Mouse (Mus musculus) spleen, postnatal 10 days (tissue): Measurements from ENCODE around the gene Ube2h.

Experiments used
- DNase-seq, 2 experiments: peaks; one replicate each; pipeline ENCODE4 v3.0.0; 2021 to 2022; ENCODE audit warnings: low spot score in 2 of 2

Gene Ube2h

GRCm38 (mm10) chr6:30299683-30300082 is 4.7 kb downstream of the Ube2h start:
- no peak for DNase-seq

GRCm38 (mm10) chr6:30299116-30299515 is 5.2 kb downstream of the Ube2h start:
- no peak for DNase-seq

- no peak for DNase-seq
Observed at GRCm38 (mm10) chr6:30292579-30292978, 11.8 kb downstream of the Ube2h start.

GRCm38 (mm10) chr6:30287958-30288357 is 16.4 kb downstream of the Ube2h start:
- DNase-seq: peak in 1 of 2 experiments; percentile 46

GRCm38 (mm10) chr6:30286642-30287041 is 17.7 kb downstream of the Ube2h start:
- no peak for DNase-seq

- no peak for DNase-seq
Observed at GRCm38 (mm10) chr6:30284177-30284576, 20.2 kb downstream of the Ube2h start.

GRCm38 (mm10) chr6:30282361-30282760 is 22.0 kb downstream of the Ube2h start:
- DNase-seq: no peak

GRCm38 (mm10) chr6:30278374-30278773 is 26.0 kb downstream of the Ube2h start:
- DNase-seq: no peak

GRCm38 (mm10) chr6:30276882-30277281 is 27.5 kb downstream of the Ube2h start:
- no peak for DNase-seq

GRCm38 (mm10) chr6:30276375-30276774 is 28.0 kb downstream of the Ube2h start:
- no peak for DNase-seq

GRCm38 (mm10) chr6:30275159-30275847 is 29.0 kb downstream of the Ube2h start:
- peak in 1 of 2 experiments; percentile 31 for DNase-seq

- DNase-seq: no peak
Observed at GRCm38 (mm10) chr6:30272911-30273310, 31.4 kb downstream of the Ube2h start.

- no peak for DNase-seq
Observed at GRCm38 (mm10) chr6:30272338-30272905, 31.9 kb downstream of the Ube2h start.

GRCm38 (mm10) chr6:30269846-30270245 is 34.5 kb downstream of the Ube2h start:
- DNase-seq: no peak

- DNase-seq: no peak
Observed at GRCm38 (mm10) chr6:30267486-30267885, 36.9 kb downstream of the Ube2h start.

GRCm38 (mm10) chr6:30265402-30265801 is 38.9 kb downstream of the Ube2h start:
- DNase-seq: no peak

- DNase-seq: no peak
Observed at GRCm38 (mm10) chr6:30263053-30263452, 41.3 kb downstream of the Ube2h start.

- no peak for DNase-seq
Observed at GRCm38 (mm10) chr6:30259271-30259670, 45.1 kb downstream of the Ube2h start.

- DNase-seq: no peak
Observed at GRCm38 (mm10) chr6:30257962-30258361, 46.4 kb downstream of the Ube2h start.

GRCm38 (mm10) chr6:30255846-30256245 is 48.5 kb downstream of the Ube2h start:
- no peak for DNase-seq

- no peak for DNase-seq
Observed at GRCm38 (mm10) chr6:30252271-30253010, 51.9 kb downstream of the Ube2h start.

- no peak for DNase-seq
Observed at GRCm38 (mm10) chr6:30248708-30249107, 55.6 kb downstream of the Ube2h start.

GRCm38 (mm10) chr6:30245940-30246339 is 58.4 kb downstream of the Ube2h start:
- DNase-seq: no peak
